Comparison of ENCODE assay signal across 9 mouse cellular contexts in the genomic region with DNA sequence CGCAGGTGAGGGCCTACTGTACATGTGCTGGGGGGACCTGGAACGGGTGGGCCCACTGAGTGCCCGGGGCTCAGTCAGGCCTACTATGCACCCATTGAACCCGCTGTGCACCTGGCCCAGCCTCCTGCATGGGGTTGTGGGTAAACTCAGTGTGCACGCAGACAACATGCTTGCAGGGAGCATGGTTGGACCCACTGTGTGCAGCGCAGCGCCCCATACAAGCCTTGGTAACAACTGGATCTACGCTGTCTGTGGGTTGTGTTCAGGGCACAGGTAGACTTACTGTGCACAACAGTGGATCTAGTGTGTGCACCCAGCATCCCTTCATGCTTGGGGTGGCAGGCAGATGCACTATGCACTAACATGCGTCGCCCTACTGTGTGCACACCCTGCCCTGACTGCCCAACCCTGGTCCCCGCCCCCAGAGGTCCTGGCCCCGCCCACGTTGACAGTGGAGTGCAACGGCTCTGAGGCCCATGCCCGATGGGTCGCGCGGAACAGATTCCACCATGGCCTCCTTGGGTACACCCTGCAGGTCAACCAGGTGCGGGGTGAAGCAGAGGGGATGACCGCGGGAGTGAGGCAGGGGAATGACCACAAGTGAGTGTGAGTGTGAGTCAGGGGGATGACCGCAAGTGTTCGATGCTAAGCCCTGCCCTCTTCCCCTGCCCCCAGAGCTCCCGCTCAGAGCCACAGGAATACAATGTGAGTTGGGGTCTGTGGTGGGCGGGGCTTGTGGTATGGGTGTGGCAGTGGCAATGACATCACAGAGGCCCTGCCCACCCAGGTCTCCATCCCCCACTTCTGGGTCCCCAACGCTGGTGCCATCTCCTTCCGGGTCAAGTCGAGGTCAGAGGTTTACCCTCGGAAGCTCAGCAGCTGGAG. TPM values are rescaled to one million over a fixed set of nuclear protein-coding genes. Genes with fewer than 3 reads are reported as not detected.
A peak's percentile ranks its signal among the peaks of the same experiment; 100 is the strongest.
DNase-seq lines count a peak whose midpoint lies in the region.
"Had no signal": no experiment of that assay in that cellular context is flagged by ENCODE, and none has a peak within 500 bp of the region (broad histone marks: within the 10 kb centered on the region; RNA-seq: fewer than 3 reads in every experiment).

No protein-coding gene starts in this region.

- DNase-seq in gastrocnemius, postnatal 10 days = peak; percentile 8
- no peak for DNase-seq in gastrocnemius, postnatal 36 days
- peak; percentile 25 for DNase-seq in retina, postnatal 1 day
- no peak for DNase-seq in retina, embryonic 14.5 days (ENCODE audit: low spot score)
- peak; percentile 3 for DNase-seq in cerebellum, adult 8-10 months
- peak; percentile 10 for DNase-seq in testis, postnatal 14 days (ENCODE audit: low spot score)
- no peak for DNase-seq in yolk sac, embryonic 10.5 days (ENCODE audit: low spot score)
- no peak for DNase-seq in heart, postnatal 36 days

- intact Hi-C loops in gastrocnemius, postnatal 36 days (cut with DNase I) = no loop called here
- intact Hi-C loops in heart, postnatal 36 days (cut with DNase I) = no loop called here

RNA-seq across cellular contexts. Expression of gene Il3ra, which starts 4.4 kb away (rescaled TPM):
- 1 to 10 TPM; 3.5 to 5.7 TPM for total RNA-seq in gastrocnemius, postnatal 10 days (2021)
- 1 to 10 TPM; 1.2 to 1.3 TPM for total RNA-seq in gastrocnemius, postnatal 36 days (2021)
- 1 to 10 TPM; 4.2 to 4.8 TPM for total RNA-seq in heart, postnatal 36 days (2021)

RNA-seq across cellular contexts. Expression of gene Olfr31, which starts 27.9 kb away (rescaled TPM):
- total RNA-seq in gastrocnemius, postnatal 10 days (2021) = not detected
- total RNA-seq in gastrocnemius, postnatal 36 days (2021) = not detected
- total RNA-seq in heart, postnatal 36 days (2021) = not detected

RNA-seq across cellular contexts. Expression of gene Olfr721-ps1, which starts 50.6 kb away (rescaled TPM):
- total RNA-seq in gastrocnemius, postnatal 10 days (2021) = not detected
- total RNA-seq in gastrocnemius, postnatal 36 days (2021) = not detected
- total RNA-seq in heart, postnatal 36 days (2021) = not detected
- total RNA-seq: ES-E14 had no signal

Comparison
In these comparisons a context has a peak if more than half of its experiments do, and no peak if none do; other contexts are left out.
1. DNase-seq: peak in gastrocnemius, postnatal 10 days (single experiment), retina, postnatal 1 day (single experiment), cerebellum, adult 8-10 months (single experiment) and testis, postnatal 14 days (single experiment); none in gastrocnemius, postnatal 36 days (0 of 2), retina, embryonic 14.5 days (single experiment), yolk sac, embryonic 10.5 days (single experiment) and heart, postnatal 36 days (0 of 2).